ENCODE assay signal across 11 mouse cellular contexts in the genomic region with DNA sequence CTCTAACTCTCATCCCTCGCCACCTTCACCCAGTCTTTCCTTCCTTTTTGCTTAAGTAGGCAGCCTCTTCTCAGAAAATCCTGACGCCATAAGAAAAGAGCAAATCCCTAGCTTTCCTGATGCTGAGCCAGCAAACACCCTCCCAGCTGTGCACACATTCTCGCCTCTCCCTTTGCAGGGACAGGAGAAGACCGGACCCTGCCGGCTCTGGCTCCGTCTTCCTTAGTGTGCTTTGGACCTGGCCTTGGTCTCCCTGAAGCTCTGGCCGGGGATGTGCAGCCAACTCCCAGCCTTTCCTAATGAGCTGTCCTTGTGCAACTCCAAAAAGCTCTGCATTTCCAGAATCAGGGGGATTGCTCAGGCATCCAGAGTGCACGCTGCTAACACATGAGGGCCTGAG.
A peak's percentile ranks its signal among the peaks of the same experiment; 100 is the strongest.
DNase-seq lines count a peak whose midpoint lies in the region; ATAC-seq lines count a peak whose summit lies in the region.
"Had no signal": no experiment of that assay in that cellular context is flagged by ENCODE, and none has a peak within 500 bp of the region (broad histone marks: within the 10 kb centered on the region; RNA-seq: fewer than 3 reads in every experiment).

No protein-coding gene starts in this region.

- peaks cover 8% of the 10 kb centered on the region for H3K4me1 ChIP-seq in forebrain, embryonic 16.5 days (replicated peaks; ENCODE audit: control insufficient read depth, insufficient read depth, low read length)
- H3K4me1 ChIP-seq in hindbrain, embryonic 13.5 days (replicated peaks): peaks cover 25% of the 10 kb centered on the region
- H3K4me1 ChIP-seq: heart, embryonic 13.5 days had no signal

- peak; percentile 45 to 50 for DNase-seq in right cerebral cortex, postnatal 10 days (ENCODE audit: low spot score in 2 of 2)
- DNase-seq in right cerebral cortex, adult 2 months (ENCODE audit: low spot score in 2 of 2): no peak
- DNase-seq in skeletal muscle tissue, adult 2 months (ENCODE audit: low read depth, low spot score): peak; percentile 65
- no peak for DNase-seq in liver
- DNase-seq in cerebellum, adult 11-12 months: no peak

- H3K4me3 ChIP-seq in forebrain, embryonic 16.5 days (replicated peaks; ENCODE audit: low read length): no peak overlapping the region
- no peak overlapping the region for H3K4me3 ChIP-seq in hindbrain, embryonic 13.5 days
- H3K4me3 ChIP-seq: heart, embryonic 13.5 days had no signal

- ATAC-seq in forebrain, embryonic 16.5 days: no peak
- no peak for ATAC-seq in hindbrain, embryonic 13.5 days (ENCODE audit: low FRiP score)
- no peak for ATAC-seq in CD4-positive, CD25-positive, alpha-beta regulatory T cell, adult 4 months
- ATAC-seq: Patski had no signal

- no peak overlapping the region for H3K4me2 ChIP-seq in forebrain, embryonic 16.5 days (ENCODE audit: low read length)
- no peak overlapping the region for H3K4me2 ChIP-seq in hindbrain, embryonic 13.5 days
- H3K4me2 ChIP-seq: heart, embryonic 13.5 days had no signal

- H3K9ac ChIP-seq in forebrain, embryonic 16.5 days (replicated peaks; ENCODE audit: low read depth, low read length): no peak overlapping the region
- H3K9ac ChIP-seq in hindbrain, embryonic 13.5 days: no peak overlapping the region
- H3K9ac ChIP-seq: heart, embryonic 13.5 days had no signal

- H3K9me3 ChIP-seq in forebrain, embryonic 16.5 days (ENCODE audit: control insufficient read depth, low read length): no peaks in the 10 kb centered on the region
- H3K9me3 ChIP-seq in hindbrain, embryonic 13.5 days: no peaks in the 10 kb centered on the region

- WGBS in forebrain, embryonic 16.5 days: 63% methylated on average over 8 of the region's 8 CpGs
- 57% methylated on average over 8 of the region's 8 CpGs for WGBS in hindbrain, embryonic 13.5 days

- no peaks in the 10 kb centered on the region for H3K36me3 ChIP-seq in forebrain, embryonic 16.5 days (ENCODE audit: control insufficient read depth, insufficient read depth)
- H3K36me3 ChIP-seq in hindbrain, embryonic 13.5 days: no peaks in the 10 kb centered on the region
- H3K36me3 ChIP-seq: heart, embryonic 13.5 days had no signal

- peak overlapping the region; percentile 49; the same call in 1 of the 2 replicates for H3K27ac ChIP-seq in forebrain, embryonic 16.5 days (ENCODE audit: low read length)
- peak overlapping the region; percentile 87 for H3K27ac ChIP-seq in hindbrain, embryonic 13.5 days
- H3K27ac ChIP-seq: heart, embryonic 13.5 days; macrophage had no signal

- H3K27me3 ChIP-seq in forebrain, embryonic 16.5 days (replicated peaks; ENCODE audit: control insufficient read depth, insufficient read depth, low read length): no peaks in the 10 kb centered on the region
- H3K27me3 ChIP-seq in hindbrain, embryonic 13.5 days: no peaks in the 10 kb centered on the region
- H3K27me3 ChIP-seq: Patski had no signal

Comparison
In these comparisons a context has a peak if more than half of its experiments do, and no peak if none do; other contexts are left out.
1. DNase-seq: peak in right cerebral cortex, postnatal 10 days (2 of 2) and skeletal muscle tissue, adult 2 months (single experiment); none in right cerebral cortex, adult 2 months (0 of 2), liver (single experiment) and cerebellum, adult 11-12 months (single experiment).